Mouse (Mus musculus): ENCODE data around the gene Arl13a. TPM values are rescaled to one million over a fixed set of nuclear protein-coding genes. Genes with fewer than 3 reads are reported as not detected.
"Not testable (repeated sequence)": the region's sequence is repeated elsewhere in the genome, so short reads cannot be mapped to it uniquely, and the experiment has no call there.

Gene Arl13a
- total RNA-seq (2012; rRNA removed) (not detected in 2 replicates), total RNA-seq (2014; rRNA removed) (0.14 TPM in 1 of 2 replicates, not detected in the other), polyA plus RNA-seq (2012; ENCODE audit: insufficient read length, low read depth) (not detected in 2 replicates)

- DNase-seq (ENCODE audit: extremely low read depth); H3K9ac ChIP-seq (ENCODE audit: insufficient read depth, low read depth); H3K4me1 ChIP-seq (ENCODE audit: control insufficient read depth in 1 of 2, insufficient read depth in 2 of 2); H3K27ac ChIP-seq (ENCODE audit: insufficient read depth, low read depth); H3K79me2 ChIP-seq (replicated peaks; ENCODE audit: control insufficient read depth, extremely low read depth, insufficient read depth, poor library complexity, severe bottlenecking); in situ Hi-C loops (cut with MboI; ENCODE audit: low pct_ligation_motif_present, low pct_unique_long_range_greater_than_20kb, low sequenced_read_pairs); H3K36me3 ChIP-seq (replicated peaks in 1 of 2; ENCODE audit: control insufficient read depth in 1 of 2, insufficient read depth in 1 of 2, low read length in 1 of 2); H3K9me3 ChIP-seq (replicated peaks; ENCODE audit: low read length); dilution Hi-C loops (cut with MboI; ENCODE audit: extremely low pct_ligation_motif_present, extremely low pct_unique_long_range_greater_than_20kb, low sequenced_read_pairs); H3K27me3 ChIP-seq (replicated peaks); H3K4me3 ChIP-seq (replicated peaks in 1 of 3; ENCODE audit: low read depth in 2 of 3, low read length in 2 of 3, poor library complexity in 1 of 3); H3K4me2 ChIP-seq (ENCODE audit: insufficient read depth, low read depth, poor library complexity, severe bottlenecking): not testable (repeated sequence)
Observed at GRCm38 (mm10) chrX:134187201-134187600, at the start of gene Arl13a. Arl13a (plus strand) TSS chrX:134187501.

GRCm38 (mm10) chrX:134140024-134140423, 47.3 kb upstream of the Arl13a start:
- Histone ChIP-seq H3K4me1 (ENCODE audit: control insufficient read depth in 1 of 2, insufficient read depth in 2 of 2) (no peaks in the 10 kb centered on the region), H3K9me3 (replicated peaks; ENCODE audit: low read length) (no peaks in the 10 kb centered on the region), H3K4me2 (ENCODE audit: insufficient read depth, low read depth, poor library complexity, severe bottlenecking) (no peak overlapping the region), H3K27me3 (replicated peaks) (no peaks in the 10 kb centered on the region), H3K79me2 (replicated peaks; ENCODE audit: control insufficient read depth, extremely low read depth, insufficient read depth, poor library complexity, severe bottlenecking) (no peaks in the 10 kb centered on the region), H3K9ac (ENCODE audit: insufficient read depth, low read depth) (no peak overlapping the region), H3K4me3 (replicated peaks in 1 of 3; ENCODE audit: low read depth in 2 of 3, low read length in 2 of 3, poor library complexity in 1 of 3) (no peak overlapping the region), H3K36me3 (replicated peaks in 1 of 2; ENCODE audit: control insufficient read depth in 1 of 2, insufficient read depth in 1 of 2, low read length in 1 of 2) (no peaks in the 10 kb centered on the region), H3K27ac (ENCODE audit: insufficient read depth, low read depth) (no peak overlapping the region)
- TF ChIP-seq MAZ (IDR thresholded peaks at IDR 0.05; ENCODE audit: low read depth, low read length) (no peak), MXI1 (IDR thresholded peaks at IDR 0.05; ENCODE audit: low read depth, low read length) (no peak), MYC (IDR thresholded peaks at IDR 0.05; ENCODE audit: low read depth, low read length) (no peak), MAX (IDR thresholded peaks at IDR 0.05; ENCODE audit: low read length) (no peak), ETS1 (conservative IDR thresholded peaks at IDR 0.05; ENCODE audit: low read depth, low read length) (no peak), PAX5 (IDR thresholded peaks at IDR 0.05; ENCODE audit: low read length) (no peak), RCOR1 (conservative IDR thresholded peaks at IDR 0.05; ENCODE audit: low read depth, low read length) (no peak), ZNF384 (IDR thresholded peaks at IDR 0.05; ENCODE audit: low read depth, low read length) (no peak), POLR2A (IDR thresholded peaks at IDR 0.05; ENCODE audit: low read depth, low read length) (no peak), IRF4 (IDR thresholded peaks at IDR 0.05; ENCODE audit: low read depth, low read length) (no peak), ZMIZ1 (IDR thresholded peaks at IDR 0.05; ENCODE audit: low read depth, low read length) (no peak), NRF1 (IDR thresholded peaks at IDR 0.05; ENCODE audit: low read depth, low read length) (no peak), SMC3 (IDR thresholded peaks at IDR 0.05; ENCODE audit: low read depth, low read length) (no peak), USF2 (conservative IDR thresholded peaks at IDR 0.05; ENCODE audit: low read depth, low read length) (no peak)
- dilution Hi-C loops (cut with MboI; ENCODE audit: extremely low pct_ligation_motif_present, extremely low pct_unique_long_range_greater_than_20kb, low sequenced_read_pairs) (no loop called here), in situ Hi-C loops (cut with MboI; ENCODE audit: low pct_ligation_motif_present, low pct_unique_long_range_greater_than_20kb, low sequenced_read_pairs) (no loop called here)
- no peak for DNase-seq (ENCODE audit: extremely low read depth)

DNA sequence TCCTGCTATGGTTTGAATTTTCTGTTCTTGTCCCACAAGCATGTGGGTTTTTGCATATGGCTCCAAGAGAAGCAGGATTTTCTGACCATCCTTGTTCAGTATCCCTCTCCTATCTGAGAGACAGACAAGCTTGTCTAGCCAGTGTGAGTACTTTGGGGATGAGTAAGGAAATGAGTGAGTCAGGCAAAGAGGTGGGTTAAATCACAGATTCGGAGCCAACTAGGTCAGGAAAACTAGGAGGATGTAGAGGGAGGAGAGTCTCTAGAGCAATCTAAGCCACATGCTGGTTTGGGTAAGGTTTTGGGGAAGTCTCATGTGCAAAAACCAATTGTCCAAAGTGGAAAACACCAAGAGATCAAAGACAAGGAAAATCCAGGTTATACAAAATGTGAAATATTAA, 45.8 kb upstream of the Arl13a start:
- Histone ChIP-seq H3K27ac (ENCODE audit: insufficient read depth, low read depth) (no peak overlapping the region), H3K4me3 (replicated peaks in 1 of 3; ENCODE audit: low read depth in 2 of 3, low read length in 2 of 3, poor library complexity in 1 of 3) (no peak overlapping the region), H3K9ac (ENCODE audit: insufficient read depth, low read depth) (no peak overlapping the region), H3K36me3 (replicated peaks in 1 of 2; ENCODE audit: control insufficient read depth in 1 of 2, insufficient read depth in 1 of 2, low read length in 1 of 2) (no peaks in the 10 kb centered on the region), H3K4me1 (ENCODE audit: control insufficient read depth in 1 of 2, insufficient read depth in 2 of 2) (no peaks in the 10 kb centered on the region), H3K9me3 (replicated peaks; ENCODE audit: low read length) (no peaks in the 10 kb centered on the region), H3K27me3 (replicated peaks) (no peaks in the 10 kb centered on the region), H3K4me2 (ENCODE audit: insufficient read depth, low read depth, poor library complexity, severe bottlenecking) (no peak overlapping the region), H3K79me2 (replicated peaks; ENCODE audit: control insufficient read depth, extremely low read depth, insufficient read depth, poor library complexity, severe bottlenecking) (no peaks in the 10 kb centered on the region)
- in situ Hi-C loops (cut with MboI; ENCODE audit: low pct_ligation_motif_present, low pct_unique_long_range_greater_than_20kb, low sequenced_read_pairs) (no loop called here), dilution Hi-C loops (cut with MboI; ENCODE audit: extremely low pct_ligation_motif_present, extremely low pct_unique_long_range_greater_than_20kb, low sequenced_read_pairs) (no loop called here)
- TF ChIP-seq UBTF (IDR thresholded peaks at IDR 0.05; ENCODE audit: low read depth, low read length) (no peak), ELF1 (IDR thresholded peaks at IDR 0.05; ENCODE audit: low read depth, low read length) (no peak), MYC (IDR thresholded peaks at IDR 0.05; ENCODE audit: low read depth, low read length) (no peak), HCFC1 (IDR thresholded peaks at IDR 0.05; ENCODE audit: low read depth, low read length) (no peak), JUN (IDR thresholded peaks at IDR 0.05; ENCODE audit: insufficient read depth, low read depth, low read length) (no peak), ZKSCAN1 (IDR thresholded peaks at IDR 0.05; ENCODE audit: borderline replicate concordance, low read depth, low read length) (no peak), KAT2A (IDR thresholded peaks at IDR 0.05; ENCODE audit: insufficient replicate concordance, low read length) (no peak), CHD2 (IDR thresholded peaks at IDR 0.05; ENCODE audit: low read length) (no peak)
- DNase-seq (ENCODE audit: extremely low read depth), result no peak

All from CH12.LX (cell line).